Mouse (Mus musculus) ES-E14 (cell line): ENCODE measurements at regions not wholly inside any gene's neighbourhood (a gene's known extent, or its start where the extent isn't known, plus 50 kb on each side); places are given as distances from the start of the nearest gene placed in this dataset.
A peak's percentile ranks its signal among the peaks of the same experiment; 100 is the strongest.

Experiments used
- DNase-seq: peaks from one replicate; pipeline ENCODE4 v3.0.0-alpha.2; 2013; ENCODE audit warnings: low read depth, low spot score
- H3K27ac ChIP-seq: 2 replicates; pipeline ENCODE4 v1.5.1; 2012; ENCODE audit warnings: low read depth, mild to moderate bottlenecking, low read length, moderate library complexity, mixed read lengths; ENCODE audit not compliant: poor library complexity, insufficient read depth, severe bottlenecking
- H3K36me3 ChIP-seq: 2 replicates; pipeline ENCODE4 v1.6.1; 2012; ENCODE audit warnings: mild to moderate bottlenecking, low read length, moderate library complexity, mixed read lengths; ENCODE audit not compliant: control insufficient read depth, poor library complexity, insufficient read depth, severe bottlenecking
- H3K4me1 ChIP-seq, 2 experiments: fragments of 150-350 bp in 1 of 2; sonication (generic) in 1 of 2; 2 replicates each; pipeline ENCODE4 v1.6.1; 2012; ENCODE audit warnings: low read length in 2 of 2, mild to moderate bottlenecking in 1 of 2, mixed read lengths in 1 of 2; ENCODE audit not compliant: control insufficient read depth in 2 of 2, insufficient read depth in 2 of 2, poor library complexity in 1 of 2
- H3K4me3 ChIP-seq, 2 experiments: fragments of 150-350 bp in 1 of 2; sonication (generic) in 1 of 2; 2 replicates each; pipeline ENCODE4 v1.5.1; 2012; ENCODE audit warnings: low read length in 2 of 2, low read depth in 1 of 2, mild to moderate bottlenecking in 1 of 2, mixed read lengths in 1 of 2; ENCODE audit not compliant: insufficient read depth in 1 of 2, poor library complexity in 1 of 2, severe bottlenecking in 1 of 2
- H3K9ac ChIP-seq: 2 replicates; pipeline ENCODE4 v1.6.1; 2012; ENCODE audit warnings: low read depth, mild to moderate bottlenecking, low read length, mixed read lengths; ENCODE audit not compliant: poor library complexity, insufficient read depth, severe bottlenecking
- H3K9me3 ChIP-seq: fragments of 150-350 bp; sonication (generic); 2 replicates; pipeline ENCODE4 v1.6.1; 2012; ENCODE audit warnings: low read depth, mild to moderate bottlenecking, low read length; ENCODE audit not compliant: control insufficient read depth, insufficient read depth
- CHD2 ChIP-seq: IDR thresholded peaks from 2 replicates; pipeline ENCODE4 v1.6.1; 2014; ENCODE audit warnings: mild to moderate bottlenecking, low read depth, low read length, inconsistent platforms
- HCFC1 ChIP-seq: IDR thresholded peaks from 2 replicates; pipeline ENCODE4 v1.6.1; 2012; ENCODE audit warnings: low read length, inconsistent platforms, borderline replicate concordance; ENCODE audit not compliant: insufficient read depth
- MAFK ChIP-seq: IDR thresholded peaks from 2 replicates; pipeline ENCODE4 v1.6.1; 2014; ENCODE audit warnings: mild to moderate bottlenecking, low read depth, low read length, inconsistent platforms; ENCODE audit not compliant: insufficient read depth
- ZC3H11A ChIP-seq: IDR thresholded peaks from 2 replicates; pipeline ENCODE4 v1.6.1; 2012; ENCODE audit warnings: low read depth, mild to moderate bottlenecking, inconsistent platforms, low read length, borderline replicate concordance
- ZNF384 ChIP-seq: IDR thresholded peaks from 2 replicates; pipeline ENCODE4 v1.6.1; 2012; ENCODE audit warnings: low read depth, low read length, inconsistent platforms
- in situ Hi-C, 2 experiments: fragments of 600-800 bp; cut with MboI; formaldehyde crosslinking; loops; one replicate each; pipeline ENCODE4 v1.15.1; 2025; ENCODE audit warnings: low sequenced_read_pairs in 2 of 2, inconsistent platforms in 1 of 2; ENCODE audit not compliant: unreplicated experiment in 2 of 2

DNA sequence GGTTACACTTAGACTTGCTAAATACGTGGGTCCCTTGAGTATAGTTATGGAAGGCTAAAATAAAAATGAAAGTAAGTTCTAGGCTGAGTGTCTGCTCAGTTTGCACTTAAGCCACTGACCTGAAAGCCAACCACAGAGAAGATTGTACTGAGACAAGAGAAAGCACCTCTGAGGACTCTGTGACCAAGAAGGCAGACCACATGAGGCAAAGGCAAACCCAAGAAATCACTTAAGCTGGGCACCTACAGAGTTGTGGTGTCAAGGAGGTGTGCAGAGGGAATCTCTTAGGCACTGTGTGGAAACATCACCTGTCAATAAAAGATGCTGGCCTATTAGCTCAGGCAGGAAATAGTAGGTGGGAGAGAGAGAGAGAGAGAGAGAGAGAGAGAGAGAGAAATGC, 129.6 kb upstream of the Rap1b start:
- Histone ChIP-seq H3K4me3 (no peak overlapping the region), H3K27ac (no peak overlapping the region), H3K36me3 (no peaks in the 10 kb centered on the region), H3K9me3 (no peaks in the 10 kb centered on the region), H3K4me1 (no peaks in the 10 kb centered on the region), H3K9ac (no peak overlapping the region)
- in situ Hi-C loops, result no loop called here
- no peak for TF ChIP-seq ZNF384
- TF ChIP-seq HCFC1, result no peak
- TF ChIP-seq MAFK, result no peak
- no peak for TF ChIP-seq ZC3H11A
- no peak for TF ChIP-seq CHD2
- no peak for DNase-seq

GRCm38 (mm10) chr10:117979091-117979490, 133.3 kb upstream of the Rap1b start:
- in situ Hi-C loops, result no loop called here
- H3K36me3 ChIP-seq, result no peaks in the 10 kb centered on the region
- H3K9me3 ChIP-seq, result no peaks in the 10 kb centered on the region
- TF ChIP-seq MAFK, result no peak
- TF ChIP-seq ZC3H11A, result no peak
- no peak for TF ChIP-seq CHD2
- TF ChIP-seq HCFC1, result no peak
- TF ChIP-seq ZNF384, result no peak
- no peak overlapping the region for H3K9ac ChIP-seq
- H3K4me1 ChIP-seq, result peaks cover 0 to 3% of the 10 kb centered on the region in 2 experiments; a peak in 1 of 4 replicates
- H3K27ac ChIP-seq, result no peak overlapping the region
- no peak overlapping the region for H3K4me3 ChIP-seq
- DNase-seq, result peak; percentile 83

DNA sequence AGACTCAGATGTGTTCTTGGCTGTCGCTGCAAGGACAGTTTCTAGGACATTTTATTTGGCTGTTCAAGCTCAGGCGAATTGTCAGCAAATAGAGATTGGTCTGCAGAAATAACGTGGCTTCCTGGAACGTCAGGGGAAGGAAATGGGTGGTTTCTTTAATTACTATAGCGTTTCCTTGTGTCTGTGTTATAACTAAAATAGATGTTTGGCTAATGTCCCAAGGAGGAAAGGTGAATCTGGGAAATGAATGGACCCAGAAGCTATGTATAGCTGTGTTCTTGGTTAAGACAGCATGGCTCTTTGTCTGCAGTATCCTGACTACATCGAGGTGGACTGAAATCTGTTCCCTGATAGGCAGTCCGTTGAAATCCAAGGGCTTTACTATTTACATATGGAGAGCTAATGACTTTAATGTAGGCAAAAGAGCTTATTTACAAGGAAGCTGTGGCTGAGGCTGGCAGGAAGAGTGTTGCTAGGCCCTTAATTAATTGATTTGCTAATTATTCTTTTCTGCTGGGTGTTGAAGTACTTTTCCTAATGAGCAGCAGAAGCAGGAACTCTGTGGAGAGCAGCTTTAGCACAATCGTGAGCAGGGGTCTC, 136.9 kb upstream of the Rap1b start:
- no peak for TF ChIP-seq CHD2
- TF ChIP-seq ZNF384, result no peak
- no peak for TF ChIP-seq MAFK
- no peak for TF ChIP-seq ZC3H11A
- no peak for TF ChIP-seq HCFC1
- Histone ChIP-seq H3K9ac (no peak overlapping the region), H3K9me3 (no peaks in the 10 kb centered on the region), H3K4me3 (no peak overlapping the region), H3K36me3 (no peaks in the 10 kb centered on the region), H3K27ac (no peak overlapping the region), H3K4me1 (peaks cover 3 to 6% of the 10 kb centered on the region in 2 experiments; a peak in 2 of 4 replicates)
- in situ Hi-C loops, result no loop called here
- no peak for DNase-seq

DNA sequence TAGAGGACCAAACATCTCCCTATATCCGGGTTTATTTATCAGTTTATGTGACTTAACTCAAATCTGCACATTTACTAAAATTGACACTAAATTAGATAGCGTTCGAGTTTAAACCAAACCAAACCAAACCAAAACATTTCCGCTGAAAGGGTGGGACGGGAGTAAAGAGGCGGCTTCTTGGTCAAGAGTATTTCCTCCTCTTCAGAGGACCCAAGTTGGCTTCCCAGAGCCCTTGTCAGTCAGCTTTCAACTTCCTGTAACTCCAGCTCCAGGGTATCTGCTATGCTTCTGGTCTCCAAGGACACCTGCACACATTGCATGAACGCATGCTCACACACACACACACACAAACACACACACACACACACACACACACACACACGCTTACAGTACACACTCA, 137.4 kb upstream of the Rap1b start:
- no peak for TF ChIP-seq HCFC1
- no peak for TF ChIP-seq MAFK
- no peak for TF ChIP-seq CHD2
- no peak for TF ChIP-seq ZC3H11A
- no peak for TF ChIP-seq ZNF384
- H3K4me3 ChIP-seq, result no peak overlapping the region
- no peaks in the 10 kb centered on the region for H3K36me3 ChIP-seq
- no peak for DNase-seq
- no peak overlapping the region for H3K27ac ChIP-seq
- in situ Hi-C loops, result no loop called here
- peaks cover 3 to 6% of the 10 kb centered on the region in 2 experiments; a peak in 2 of 4 replicates for H3K4me1 ChIP-seq
- H3K9ac ChIP-seq, result no peak overlapping the region
- H3K9me3 ChIP-seq, result no peaks in the 10 kb centered on the region
